Mouse (Mus musculus) liver, embryonic 14.5 days (tissue): ENCODE results near the gene Hes3. TPM values are rescaled to one million over a fixed set of nuclear protein-coding genes. Genes with fewer than 3 reads are reported as not detected.

Experiments
- ATAC-seq: fragments of 200-750 bp; cut with Nextera tagmentation; 2 replicates; pipeline ENCODE4 v1.8.0; 2017; ENCODE audit warnings: moderate number of reproducible peaks, mild to moderate bottlenecking, moderate library complexity; ENCODE audit not compliant: insufficient read depth
- DNase-seq, 3 experiments: peaks; one replicate each; pipeline ENCODE4 v3.0.0-alpha.2; 2012 to 2013; ENCODE audit warnings: low read depth in 3 of 3, low spot score in 3 of 3
- H3K27ac ChIP-seq: fragments of 300-500 bp; sonication (generic); 2 replicates; pipeline ENCODE4 v1.5.1; 2014; ENCODE audit warnings: moderate library complexity, mild to moderate bottlenecking, control low read depth, inconsistent platforms
- H3K27me3 ChIP-seq: fragments of 300-500 bp; sonication (generic); 2 replicates; pipeline ENCODE4 v1.6.1; 2014; ENCODE audit warnings: mild to moderate bottlenecking, low read length, moderate library complexity; ENCODE audit not compliant: control insufficient read depth, insufficient read depth
- H3K36me3 ChIP-seq: fragments of 300-500 bp; sonication (generic); replicated peaks from 2 replicates; pipeline ENCODE4 v1.6.1; 2014; ENCODE audit warnings: low read depth; ENCODE audit not compliant: control insufficient read depth, insufficient read depth
- H3K4me1 ChIP-seq, 2 experiments: fragments of 200-500 bp in 1 of 2; fragments of 300-500 bp in 1 of 2; sonication (generic) in 1 of 2; replicated peaks; 2 replicates each; pipeline ENCODE4 v1.6.1; 2012 to 2014; ENCODE audit warnings: antibody characterized with exemption in 1 of 2, inconsistent platforms in 1 of 2, low read length in 1 of 2; ENCODE audit not compliant: control insufficient read depth in 2 of 2, insufficient read depth in 2 of 2
- H3K4me2 ChIP-seq: fragments of 300-500 bp; sonication (generic); 2 replicates; pipeline ENCODE4 v1.6.1; 2014; ENCODE audit warnings: low read depth, mild to moderate bottlenecking, control low read depth, moderate library complexity
- H3K4me3 ChIP-seq, 2 experiments: fragments of 200-500 bp in 1 of 2; fragments of 300-500 bp in 1 of 2; sonication (generic) in 1 of 2; 2 replicates each; pipeline ENCODE4 v1.5.1; 2012 to 2014; ENCODE audit warnings: low read depth in 2 of 2, low read length in 2 of 2, mild to moderate bottlenecking in 2 of 2, control low read depth in 1 of 2, inconsistent platforms in 1 of 2, moderate library complexity in 1 of 2; ENCODE audit not compliant: insufficient read depth in 1 of 2
- H3K9ac ChIP-seq: fragments of 300-500 bp; sonication (generic); replicated peaks from 2 replicates; pipeline ENCODE4 v1.6.1; 2014; ENCODE audit warnings: mild to moderate bottlenecking, control low read depth, moderate library complexity
- H3K9me3 ChIP-seq: fragments of 300-500 bp; sonication (generic); 2 replicates; pipeline ENCODE4 v1.6.1; 2016; ENCODE audit warnings: low read length, mixed read lengths; ENCODE audit not compliant: control insufficient read depth
- CTCF ChIP-seq: IDR thresholded peaks from 2 replicates; pipeline ENCODE4 v1.5.1; 2016; ENCODE audit warnings: antibody characterized with exemption, low read depth, control low read depth
- EP300 ChIP-seq: IDR thresholded peaks from 2 replicates; pipeline ENCODE4 v1.6.1; 2016; ENCODE audit warnings: antibody characterized with exemption, low read depth
- WGBS: fragments of 180-500 bp; shearing (Covaris S2); extraction: QIAGEN DNeasy Blood & Tissue Kit; methylation state at CpG from one replicate; pipeline ENCODE4 v1.1.7; 2014; ENCODE audit not compliant: insufficient replicate concordance; 5-methylcytosine and 5-hydroxymethylcytosine counted together
- polyA plus RNA-seq, 2 experiments: library from polyadenylated mRNA; depleted of rRNA in 1 of 2; stranded (reverse) in 1 of 2; unstranded in 1 of 2; fragments of >200 nt; fragmentation: Nextera tagmentation in 1 of 2; extraction: Ambion mirVana in 1 of 2; gene quantifications; 2 replicates each; pipeline versions ENCODE4 v1.2.1 to v1.2.3; 2012 to 2014

Gene Hes3
- polyA plus RNA-seq, 2 experiments, result not detected

- no peak overlapping the region for H3K4me3 ChIP-seq
- ATAC-seq (no peak), DNase-seq (no peak)
- peaks cover 45% of the 10 kb centered on the region for H3K27me3 ChIP-seq
- H3K36me3 ChIP-seq, result no peaks in the 10 kb centered on the region
- no peak overlapping the region for H3K9ac ChIP-seq
- 77% methylated on average over 6 of the region's 6 CpGs for WGBS
- no peak overlapping the region for H3K27ac ChIP-seq
- H3K9me3 ChIP-seq, result no peaks in the 10 kb centered on the region
- no peaks in the 10 kb centered on the region for H3K4me1 ChIP-seq
- H3K4me2 ChIP-seq, result no peak overlapping the region
- TF ChIP-seq EP300, result no peak
- TF ChIP-seq CTCF, result no peak
These were observed 26.2 kb upstream of the Hes3 start for GRCm38 (mm10) chr4:152317631-152318033.

- 1% methylated on average over 43 of the region's 43 CpGs for WGBS
- no peaks in the 10 kb centered on the region for H3K4me1 ChIP-seq
- no peak overlapping the region for H3K4me3 ChIP-seq
- H3K9ac ChIP-seq, result no peak overlapping the region
- no peak overlapping the region; the same call in 1 of the 2 replicates for H3K4me2 ChIP-seq
- no peak for ATAC-seq
- TF ChIP-seq EP300 (no peak), CTCF (no peak)
- DNase-seq, result no peak
- no peak overlapping the region for H3K27ac ChIP-seq
- H3K9me3 ChIP-seq, result no peaks in the 10 kb centered on the region
- peaks cover 62% of the 10 kb centered on the region for H3K27me3 ChIP-seq
- H3K36me3 ChIP-seq, result no peaks in the 10 kb centered on the region
These were observed 24.2 kb upstream of the Hes3 start for GRCm38 (mm10) chr4:152315498-152316213.

GRCm38 (mm10) chr4:152313934-152314333 is 22.5 kb upstream of the Hes3 start:
- Histone ChIP-seq H3K9ac (no peak overlapping the region), H3K4me3 (no peak overlapping the region), H3K36me3 (no peaks in the 10 kb centered on the region), H3K27ac (no peak overlapping the region), H3K4me1 (no peaks in the 10 kb centered on the region), H3K4me2 (no peak overlapping the region), H3K9me3 (no peaks in the 10 kb centered on the region), H3K27me3 (peaks cover 62% of the 10 kb centered on the region)
- ATAC-seq (no peak), DNase-seq (no peak)
- TF ChIP-seq CTCF, result peak; percentile 16; the same call in 1 of the 2 replicates
- no peak for TF ChIP-seq EP300

GRCm38 (mm10) chr4:152313211-152313632 is 21.8 kb upstream of the Hes3 start:
- Histone ChIP-seq H3K4me2 (peak overlapping the region; percentile 1; the same call in 1 of the 2 replicates), H3K9me3 (no peaks in the 10 kb centered on the region), H3K27ac (no peak overlapping the region), H3K27me3 (peaks cover 62% of the 10 kb centered on the region), H3K36me3 (no peaks in the 10 kb centered on the region), H3K4me1 (no peaks in the 10 kb centered on the region), H3K9ac (no peak overlapping the region), H3K4me3 (peak overlapping the region; percentile 3 to 20; a peak in 1 of 4 replicates)
- peak; percentile 12; the same call in 1 of the 2 replicates for ATAC-seq
- TF ChIP-seq CTCF, result no peak
- TF ChIP-seq EP300, result no peak
- no peak for DNase-seq
- under 1% methylated on average over 29 of the region's 29 CpGs for WGBS

- no peaks in the 10 kb centered on the region for H3K9me3 ChIP-seq
- H3K27me3 ChIP-seq, result peaks cover 62% of the 10 kb centered on the region
- ATAC-seq, result no peak
- TF ChIP-seq CTCF, result no peak
- TF ChIP-seq EP300, result no peak
- H3K4me1 ChIP-seq, result no peaks in the 10 kb centered on the region
- DNase-seq, result no peak
- no peaks in the 10 kb centered on the region for H3K36me3 ChIP-seq
- H3K9ac ChIP-seq, result no peak overlapping the region
- H3K4me3 ChIP-seq, result no peak overlapping the region
- WGBS, result 5% methylated on average over 14 of the region's 14 CpGs
- H3K27ac ChIP-seq, result no peak overlapping the region
- 0 out of 2 replicates have a peak overlapping the region, but pooled peaks have one; percentile 3 for H3K4me2 ChIP-seq
These were observed 20.7 kb upstream of the Hes3 start for GRCm38 (mm10) chr4:152312186-152312585.
